10 mouse cellular contexts compared by ENCODE assay signal in the genomic region with DNA sequence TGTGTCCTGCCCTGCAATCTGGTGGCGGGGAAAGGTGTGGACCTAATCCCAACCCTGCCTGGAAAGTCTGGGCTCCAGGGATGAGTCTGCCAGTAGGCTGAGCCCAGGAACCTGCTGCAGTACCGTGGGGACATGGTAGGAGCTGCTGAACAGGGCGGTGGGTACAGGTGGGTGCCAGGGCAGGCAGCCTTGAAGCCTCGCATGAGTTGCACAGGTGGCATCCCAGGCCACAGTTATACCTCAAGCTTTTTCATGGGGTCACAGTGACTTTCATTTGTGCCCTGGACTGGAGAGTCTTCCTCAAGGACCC. TPM values are rescaled to one million over a fixed set of nuclear protein-coding genes. Genes with fewer than 3 reads are reported as not detected.
DNase-seq lines count a peak whose midpoint lies in the region; ATAC-seq and TF ChIP-seq lines count a peak whose summit lies in the region.
"Had no signal": no experiment of that assay in that cellular context is flagged by ENCODE, and none has a peak within 500 bp of the region (broad histone marks: within the 10 kb centered on the region; RNA-seq: fewer than 3 reads in every experiment).

No protein-coding gene starts in this region.

- no peak for TF ChIP-seq CTCF in kidney, adult 2 months (conservative IDR thresholded peaks at IDR 0.05; ENCODE audit: insufficient read depth, insufficient read length, low read depth, low read length)

- no peak for TF ChIP-seq POLR2A in kidney, adult 2 months (IDR thresholded peaks at IDR 0.05; ENCODE audit: low read depth, low read length)

- peak overlapping the region; percentile 19; the same call in 1 of the 2 replicates for H3K4me2 ChIP-seq in embryonic facial prominence, embryonic 11.5 days (ENCODE audit: low read depth, low read length)
- peak overlapping the region; percentile 47 for H3K4me2 ChIP-seq in hindbrain, embryonic 13.5 days
- H3K4me2 ChIP-seq in midbrain, embryonic 13.5 days (replicated peaks): peak overlapping the region; percentile 45

- 40% methylated on average over 4 of the region's 4 CpGs for WGBS in kidney, adult 2 months
- WGBS in embryonic facial prominence, embryonic 11.5 days: 34% methylated on average over 4 of the region's 4 CpGs
- 32% methylated on average over 4 of the region's 4 CpGs for WGBS in hindbrain, embryonic 13.5 days
- WGBS in midbrain, embryonic 13.5 days: 42% methylated on average over 4 of the region's 4 CpGs

- no peak for ATAC-seq in embryonic facial prominence, embryonic 11.5 days (replicated peaks; ENCODE audit: insufficient number of reproducible peaks, low FRiP score, low TSS enrichment, low read depth)
- peak; percentile 67; the same call in 1 of the 2 replicates for ATAC-seq in hindbrain, embryonic 13.5 days (ENCODE audit: low FRiP score)
- no peak; the same call in none of the 2 replicates for ATAC-seq in midbrain, embryonic 13.5 days

- no peaks in the 10 kb centered on the region for H3K36me3 ChIP-seq in kidney, adult 2 months (ENCODE audit: control insufficient read depth, insufficient read depth, low read length)
- H3K36me3 ChIP-seq in embryonic facial prominence, embryonic 11.5 days (replicated peaks; ENCODE audit: control insufficient read depth, insufficient read depth, low read depth, low read length): no peaks in the 10 kb centered on the region
- H3K36me3 ChIP-seq in hindbrain, embryonic 13.5 days: no peaks in the 10 kb centered on the region
- no peaks in the 10 kb centered on the region for H3K36me3 ChIP-seq in midbrain, embryonic 13.5 days

- intact Hi-C loops in left cerebral cortex, postnatal 10 days (cut with DNase I): no loop called here

- H3K4me3 ChIP-seq in kidney, adult 2 months (ENCODE audit: insufficient read depth, low read depth, low read length): 0 out of 2 replicates have a peak overlapping the region, but pooled peaks have one; percentile 9
- H3K4me3 ChIP-seq in embryonic facial prominence, embryonic 11.5 days (ENCODE audit: low read depth, low read length): no peak overlapping the region
- peak overlapping the region; percentile 15 for H3K4me3 ChIP-seq in hindbrain, embryonic 13.5 days
- H3K4me3 ChIP-seq in midbrain, embryonic 13.5 days (replicated peaks): peak overlapping the region; percentile 15; the same call in 1 of the 2 replicates

- H3K27ac ChIP-seq in kidney, adult 2 months (ENCODE audit: insufficient read depth, low read depth, low read length): no peak overlapping the region
- H3K27ac ChIP-seq in embryonic facial prominence, embryonic 11.5 days (replicated peaks; ENCODE audit: low read depth, low read length): no peak overlapping the region
- H3K27ac ChIP-seq in hindbrain, embryonic 13.5 days: 0 out of 2 replicates have a peak overlapping the region, but pooled peaks have one; percentile 26
- peak overlapping the region; percentile 15; the same call in 1 of the 2 replicates for H3K27ac ChIP-seq in midbrain, embryonic 13.5 days
- H3K27ac ChIP-seq: macrophage had no signal

- no peaks in the 10 kb centered on the region for H3K9me3 ChIP-seq in embryonic facial prominence, embryonic 11.5 days (replicated peaks; ENCODE audit: control insufficient read depth, low read length)
- no peaks in the 10 kb centered on the region for H3K9me3 ChIP-seq in hindbrain, embryonic 13.5 days
- no peaks in the 10 kb centered on the region for H3K9me3 ChIP-seq in midbrain, embryonic 13.5 days

- no peak overlapping the region for H3K9ac ChIP-seq in embryonic facial prominence, embryonic 11.5 days (replicated peaks; ENCODE audit: low read length)
- H3K9ac ChIP-seq in hindbrain, embryonic 13.5 days: peak overlapping the region; percentile 54
- peak overlapping the region; percentile 54; the same call in 1 of the 2 replicates for H3K9ac ChIP-seq in midbrain, embryonic 13.5 days (replicated peaks)

- H3K4me1 ChIP-seq in kidney, adult 2 months (ENCODE audit: control insufficient read depth, insufficient read depth, low read length): peaks cover 3% of the 10 kb centered on the region; the same call in 1 of the 2 replicates
- no peaks in the 10 kb centered on the region for H3K4me1 ChIP-seq in embryonic facial prominence, embryonic 11.5 days (ENCODE audit: control insufficient read depth, insufficient read depth, low read length)
- peaks cover 17% of the 10 kb centered on the region for H3K4me1 ChIP-seq in hindbrain, embryonic 13.5 days (replicated peaks)
- peaks cover 11% of the 10 kb centered on the region for H3K4me1 ChIP-seq in midbrain, embryonic 13.5 days (replicated peaks)

- no peak for DNase-seq in kidney, adult 2 months
- DNase-seq in kidney, adult 11 months: no peak
- DNase-seq in embryonic facial prominence, embryonic 11.5 days (ENCODE audit: low spot score): no peak
- no peak for DNase-seq in ovary, adult 18-20 months (ENCODE audit: low spot score)
- DNase-seq in left cerebral cortex, postnatal 10 days (ENCODE audit: extremely low spot score in 1 of 2, low spot score in 2 of 2): no peak
- no peak for DNase-seq in kidney, adult 9 months

- H3K27me3 ChIP-seq in kidney, adult 2 months (replicated peaks; ENCODE audit: control insufficient read depth, insufficient read depth, low read length): no peaks in the 10 kb centered on the region
- no peaks in the 10 kb centered on the region for H3K27me3 ChIP-seq in embryonic facial prominence, embryonic 11.5 days (ENCODE audit: control insufficient read depth, insufficient read depth, low read length)
- H3K27me3 ChIP-seq in hindbrain, embryonic 13.5 days: 0 out of 2 replicates have a peak, but pooled peaks cover 2% of the 10 kb centered on the region
- H3K27me3 ChIP-seq in midbrain, embryonic 13.5 days: no peaks in the 10 kb centered on the region

RNA-seq across cellular contexts. Expression of gene Fam198a, which starts 0.3 kb away (rescaled TPM):
- 0.25 and 0.65 TPM in 2 replicates for polyA plus RNA-seq in kidney, adult 2 months (2012; rRNA removed)
- polyA plus RNA-seq in embryonic facial prominence, embryonic 11.5 days (2014; fragmentation: Nextera tagmentation; extraction: Ambion mirVana): 0.35 and 0.38 TPM in 2 replicates
- polyA plus RNA-seq in hindbrain, embryonic 13.5 days (2015; fragmentation: Nextera tagmentation; extraction: Ambion mirVana): 2.1 and 2.5 TPM in 2 replicates
- polyA plus RNA-seq in midbrain, embryonic 13.5 days (2015; fragmentation: Nextera tagmentation; extraction: Ambion mirVana): 0.89 and 0.96 TPM in 2 replicates
- total RNA-seq in left cerebral cortex, postnatal 10 days (2021): 1 to 10 TPM; 3.2 to 4.4 TPM
- polyA plus RNA-seq: macrophage had no signal

RNA-seq across cellular contexts. Expression of gene Cyp8b1, which starts 35.0 kb away (rescaled TPM):
- 0.16 and 0.39 TPM in 2 replicates for polyA plus RNA-seq in kidney, adult 2 months (2012; rRNA removed)
- polyA plus RNA-seq in embryonic facial prominence, embryonic 11.5 days (2014; fragmentation: Nextera tagmentation; extraction: Ambion mirVana): not detected in 2 replicates
- not detected in 2 replicates for polyA plus RNA-seq in hindbrain, embryonic 13.5 days (2015; fragmentation: Nextera tagmentation; extraction: Ambion mirVana)
- polyA plus RNA-seq in midbrain, embryonic 13.5 days (2015; fragmentation: Nextera tagmentation; extraction: Ambion mirVana): not detected in 2 replicates
- not detected for total RNA-seq in left cerebral cortex, postnatal 10 days (2021)
- total RNA-seq: gastrocnemius, postnatal 10 days had no signal
- polyA plus RNA-seq: macrophage had no signal

RNA-seq across cellular contexts. Expression of gene Pomgnt2, which starts 45.8 kb away (rescaled TPM):
- polyA plus RNA-seq in kidney, adult 2 months (2012; rRNA removed): 16.7 and 20.6 TPM in 2 replicates
- polyA plus RNA-seq in embryonic facial prominence, embryonic 11.5 days (2014; fragmentation: Nextera tagmentation; extraction: Ambion mirVana): 6.9 and 7.5 TPM in 2 replicates
- polyA plus RNA-seq in hindbrain, embryonic 13.5 days (2015; fragmentation: Nextera tagmentation; extraction: Ambion mirVana): 23.4 and 25.2 TPM in 2 replicates
- polyA plus RNA-seq in midbrain, embryonic 13.5 days (2015; fragmentation: Nextera tagmentation; extraction: Ambion mirVana): 20.8 and 23.2 TPM in 2 replicates
- total RNA-seq in left cerebral cortex, postnatal 10 days (2021): 10 to 100 TPM; 38.1 to 40.0 TPM

RNA-seq across cellular contexts. Expression of gene Ackr2, which starts 52.9 kb away (rescaled TPM):
- 0.94 and 1.1 TPM in 2 replicates for polyA plus RNA-seq in kidney, adult 2 months (2012; rRNA removed)
- 0.10 and 0.31 TPM in 2 replicates for polyA plus RNA-seq in embryonic facial prominence, embryonic 11.5 days (2014; fragmentation: Nextera tagmentation; extraction: Ambion mirVana)
- polyA plus RNA-seq in hindbrain, embryonic 13.5 days (2015; fragmentation: Nextera tagmentation; extraction: Ambion mirVana): 2.1 and 2.5 TPM in 2 replicates
- 2.1 and 2.2 TPM in 2 replicates for polyA plus RNA-seq in midbrain, embryonic 13.5 days (2015; fragmentation: Nextera tagmentation; extraction: Ambion mirVana)
- total RNA-seq in left cerebral cortex, postnatal 10 days (2021): 1 to 10 TPM; 3.6 to 4.2 TPM
- polyA plus RNA-seq: macrophage had no signal

Comparison
In these comparisons a context has a peak if more than half of its experiments do, and no peak if none do; other contexts are left out.
1. H3K27ac ChIP-seq: peak in hindbrain, embryonic 13.5 days (single experiment) and midbrain, embryonic 13.5 days (single experiment); none in kidney, adult 2 months (single experiment) and embryonic facial prominence, embryonic 11.5 days (single experiment).
2. Peak in every context shown above with its lines, with median percentiles within 50 percentile points of each other: H3K4me2 ChIP-seq.